Mouse (Mus musculus): ENCODE data around the gene Gpr137.

- no peak for TF ChIP-seq CTCF (IDR thresholded peaks at IDR 0.05; ENCODE audit: extremely low read depth, insufficient read length, insufficient replicate concordance, low read depth, low read length)
- TF ChIP-seq POLR2A (IDR thresholded peaks at IDR 0.05; ENCODE audit: low read depth, low read length), result no peak
Observed at GRCm38 (mm10) chr19:6911101-6912074, 30.9 kb downstream of the Gpr137 start.
